Mouse (Mus musculus): Measurements from ENCODE around the gene 2200002D01Rik. TPM values are rescaled to one million over a fixed set of nuclear protein-coding genes. Genes with fewer than 3 reads are reported as not detected.
A peak's percentile ranks its signal among the peaks of the same experiment; 100 is the strongest.

The 2200002D01Rik gene
- polyA plus RNA-seq, 1 experiment from 2014 or later, result 4.1 TPM

GRCm38 (mm10) chr7:29266931-29267330 lies 18.7 kb upstream of the 2200002D01Rik start:
- DNase-seq (ENCODE audit: extremely low spot score, low spot score), result no peak
- 64% methylated on average over 4 of the region's 4 CpGs for WGBS
- Histone ChIP-seq H3K27me3 (ENCODE audit: poor library complexity, severe bottlenecking) (no peaks in the 10 kb centered on the region), H3K36me3 (replicated peaks) (no peaks in the 10 kb centered on the region), H3K27ac (no peak overlapping the region), H3K4me3 (no peak overlapping the region), H3K9me3 (no peaks in the 10 kb centered on the region), H3K4me1 (peaks cover 11% of the 10 kb centered on the region)

DNA sequence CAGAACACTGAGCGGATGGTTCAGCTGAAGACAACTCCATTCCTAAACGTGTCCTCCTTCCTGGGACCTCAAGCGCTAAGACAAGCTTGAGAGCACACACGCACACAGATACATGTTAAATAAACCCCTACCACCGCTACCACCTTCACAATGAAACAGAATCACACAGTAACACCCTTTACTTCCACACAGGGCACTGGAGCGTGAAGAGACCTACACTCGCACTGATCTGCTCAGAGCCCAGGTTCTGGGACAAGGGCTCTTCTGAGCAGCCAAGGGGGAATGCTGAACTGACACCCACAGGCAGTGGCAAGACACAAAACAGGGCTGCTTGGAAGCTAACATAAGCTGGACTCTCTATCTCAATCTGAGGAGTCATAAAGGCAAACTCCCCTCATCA lies 17.4 kb upstream of the 2200002D01Rik start:
- no peak overlapping the region for H3K4me3 ChIP-seq
- no peaks in the 10 kb centered on the region for H3K36me3 ChIP-seq (replicated peaks)
- H3K27me3 ChIP-seq (ENCODE audit: poor library complexity, severe bottlenecking), result no peaks in the 10 kb centered on the region
- H3K9me3 ChIP-seq, result no peaks in the 10 kb centered on the region
- H3K27ac ChIP-seq, result no peak overlapping the region
- no peak for DNase-seq (ENCODE audit: extremely low spot score, low spot score)
- peaks cover 11% of the 10 kb centered on the region for H3K4me1 ChIP-seq
- 85% methylated on average over 7 of the region's 7 CpGs for WGBS

GRCm38 (mm10) chr7:29263831-29264230 lies 15.6 kb upstream of the 2200002D01Rik start:
- no peak overlapping the region for H3K27ac ChIP-seq
- H3K36me3 ChIP-seq (replicated peaks), result 0 out of 2 replicates have a peak, but pooled peaks cover under 1% of the 10 kb centered on the region
- H3K4me1 ChIP-seq, result peaks cover 28% of the 10 kb centered on the region
- 89% methylated on average over 3 of the region's 3 CpGs for WGBS
- no peaks in the 10 kb centered on the region for H3K9me3 ChIP-seq
- H3K27me3 ChIP-seq (ENCODE audit: poor library complexity, severe bottlenecking), result no peaks in the 10 kb centered on the region
- no peak overlapping the region for H3K4me3 ChIP-seq
- DNase-seq (ENCODE audit: extremely low spot score, low spot score), result no peak

GRCm38 (mm10) chr7:29262151-29262550 lies 13.9 kb upstream of the 2200002D01Rik start:
- peaks cover 38% of the 10 kb centered on the region for H3K4me1 ChIP-seq

GRCm38 (mm10) chr7:29259781-29260730 lies 11.8 kb upstream of the 2200002D01Rik start:
- peak overlapping the region; percentile 70 for H3K27ac ChIP-seq
- no peak overlapping the region for H3K4me3 ChIP-seq
- no peaks in the 10 kb centered on the region for H3K27me3 ChIP-seq (ENCODE audit: poor library complexity, severe bottlenecking)
- WGBS, result 82% methylated on average over 10 of the region's 10 CpGs
- H3K4me1 ChIP-seq, result peaks cover 27% of the 10 kb centered on the region
- H3K36me3 ChIP-seq (replicated peaks), result 0 out of 2 replicates have a peak, but pooled peaks cover 4% of the 10 kb centered on the region
- no peak for DNase-seq (ENCODE audit: extremely low spot score, low spot score)
- H3K9me3 ChIP-seq, result no peaks in the 10 kb centered on the region

More at GRCm38 (mm10) chr7:29262151-29262550, 13.9 kb upstream of the 2200002D01Rik start:
- no peaks in the 10 kb centered on the region for H3K27me3 ChIP-seq (ENCODE audit: poor library complexity, severe bottlenecking)
- H3K27ac ChIP-seq, result no peak overlapping the region
- H3K4me3 ChIP-seq, result no peak overlapping the region
- DNase-seq (ENCODE audit: extremely low spot score, low spot score), result no peak
- H3K9me3 ChIP-seq, result no peaks in the 10 kb centered on the region
- 88% methylated on average over 6 of the region's 6 CpGs for WGBS
- H3K36me3 ChIP-seq (replicated peaks), result 0 out of 2 replicates have a peak, but pooled peaks cover 4% of the 10 kb centered on the region

- Histone ChIP-seq H3K9me3 (no peaks in the 10 kb centered on the region), H3K4me3 (no peak overlapping the region), H3K27ac (no peak overlapping the region), H3K27me3 (ENCODE audit: poor library complexity, severe bottlenecking) (no peaks in the 10 kb centered on the region), H3K4me1 (peaks cover 37% of the 10 kb centered on the region), H3K36me3 (replicated peaks) (0 out of 2 replicates have a peak, but pooled peaks cover 4% of the 10 kb centered on the region)
- WGBS, result 100% methylated on average over 1 of the region's 1 CpGs
- DNase-seq (ENCODE audit: extremely low spot score, low spot score), result no peak
These were observed 9.1 kb upstream of the 2200002D01Rik start for GRCm38 (mm10) chr7:29257368-29257767.

DNA sequence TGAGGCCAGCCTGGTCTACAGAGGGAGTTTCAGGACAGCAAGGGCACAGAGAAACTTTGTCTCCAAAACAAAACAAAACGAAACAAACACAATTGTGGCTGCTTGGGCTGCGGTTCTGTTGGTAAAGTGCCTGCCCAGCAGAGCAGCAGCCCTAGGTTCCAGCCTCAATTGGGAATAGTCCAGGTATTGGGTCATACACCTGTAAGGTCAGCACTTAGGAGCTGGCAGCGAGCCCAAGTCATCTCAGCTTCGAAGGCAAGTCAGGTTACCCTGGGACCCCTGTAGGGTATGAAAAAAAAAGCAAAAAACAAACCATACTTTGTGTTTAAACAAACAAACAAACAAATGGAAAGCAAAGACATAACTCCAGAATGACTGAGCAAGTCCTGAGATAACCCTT lies 7.6 kb upstream of the 2200002D01Rik start:
- Histone ChIP-seq H3K4me1 (peaks cover 37% of the 10 kb centered on the region), H3K36me3 (replicated peaks) (0 out of 2 replicates have a peak, but pooled peaks cover 4% of the 10 kb centered on the region), H3K4me3 (no peak overlapping the region), H3K27me3 (ENCODE audit: poor library complexity, severe bottlenecking) (no peaks in the 10 kb centered on the region), H3K27ac (no peak overlapping the region), H3K9me3 (no peaks in the 10 kb centered on the region)
- DNase-seq (ENCODE audit: extremely low spot score, low spot score), result no peak
- WGBS, result 93% methylated on average over 4 of the region's 4 CpGs

GRCm38 (mm10) chr7:29253842-29254241 lies 5.6 kb upstream of the 2200002D01Rik start:
- WGBS, result 60% methylated on average over 5 of the region's 5 CpGs
- H3K9me3 ChIP-seq, result no peaks in the 10 kb centered on the region
- H3K36me3 ChIP-seq (replicated peaks), result 0 out of 2 replicates have a peak, but pooled peaks cover 4% of the 10 kb centered on the region
- no peak overlapping the region for H3K4me3 ChIP-seq
- no peak for DNase-seq (ENCODE audit: extremely low spot score, low spot score)
- peaks cover 9% of the 10 kb centered on the region for H3K27me3 ChIP-seq (ENCODE audit: poor library complexity, severe bottlenecking)
- H3K4me1 ChIP-seq, result peaks cover 23% of the 10 kb centered on the region
- 0 out of 2 replicates have a peak overlapping the region, but pooled peaks have one; percentile 1 for H3K27ac ChIP-seq

- Histone ChIP-seq H3K4me3 (no peak overlapping the region), H3K4me1 (peaks cover 33% of the 10 kb centered on the region), H3K27me3 (ENCODE audit: poor library complexity, severe bottlenecking) (peaks cover 32% of the 10 kb centered on the region), H3K36me3 (replicated peaks) (peaks cover 12% of the 10 kb centered on the region), H3K27ac (no peak overlapping the region), H3K9me3 (no peaks in the 10 kb centered on the region)
- no peak for DNase-seq (ENCODE audit: extremely low spot score, low spot score)
- 94% methylated on average over 3 of the region's 3 CpGs for WGBS
These were observed 2.9 kb upstream of the 2200002D01Rik start for GRCm38 (mm10) chr7:29251166-29251565.

DNA sequence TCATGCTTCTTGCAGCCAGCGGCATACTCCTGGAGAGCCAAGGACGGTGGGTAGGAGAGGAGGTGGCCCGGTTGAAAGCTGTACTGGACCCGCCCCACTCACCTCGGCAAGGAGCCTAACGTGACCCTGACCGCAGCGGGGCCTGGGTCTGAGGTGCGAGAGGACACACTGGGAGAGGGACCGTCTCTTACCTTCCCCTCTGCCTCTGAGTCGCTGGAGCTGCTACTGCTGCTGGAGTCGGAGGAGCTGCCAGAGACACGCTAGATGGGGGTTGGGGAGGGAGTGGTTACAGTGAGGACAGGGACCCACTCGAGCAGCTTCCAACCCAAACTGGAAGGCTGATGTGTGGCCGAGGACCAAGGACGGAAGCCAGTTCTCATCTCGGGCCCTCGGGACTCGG lies 560 bp downstream of the 2200002D01Rik start:
- Histone ChIP-seq H3K4me3 (peak overlapping the region; percentile 47), H3K4me1 (peaks cover 23% of the 10 kb centered on the region), H3K27me3 (ENCODE audit: poor library complexity, severe bottlenecking) (peaks cover 32% of the 10 kb centered on the region), H3K9me3 (no peaks in the 10 kb centered on the region), H3K27ac (peak overlapping the region; percentile 60), H3K36me3 (replicated peaks) (peaks cover 39% of the 10 kb centered on the region)
- no peak for DNase-seq (ENCODE audit: extremely low spot score, low spot score)
- 7% methylated on average over 19 of the region's 19 CpGs for WGBS

DNA sequence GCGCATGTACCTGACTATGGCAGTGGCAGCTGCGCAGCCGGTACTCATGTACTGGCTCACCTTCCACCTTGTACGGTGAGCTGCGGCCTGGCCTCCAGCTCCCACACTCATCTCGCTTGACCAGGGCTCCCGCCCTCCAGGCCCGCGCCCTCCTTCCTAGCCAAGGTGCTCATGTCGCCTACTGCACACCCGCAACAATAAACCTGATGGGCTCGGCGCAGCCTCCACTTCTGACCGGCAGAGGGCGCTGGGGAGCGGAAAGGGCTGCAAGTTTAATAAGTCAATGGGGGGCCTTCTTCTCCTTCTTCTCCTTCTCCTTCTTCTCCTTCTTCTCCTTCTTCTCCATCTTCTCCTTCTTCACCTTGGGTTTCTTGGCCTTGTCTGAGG lies 959 bp downstream of the 2200002D01Rik start:
- peaks cover 32% of the 10 kb centered on the region for H3K27me3 ChIP-seq (ENCODE audit: poor library complexity, severe bottlenecking)
- H3K9me3 ChIP-seq, result no peaks in the 10 kb centered on the region
- DNase-seq (ENCODE audit: extremely low spot score, low spot score), result peak; percentile 82
- peaks cover 39% of the 10 kb centered on the region for H3K36me3 ChIP-seq (replicated peaks)
- H3K4me1 ChIP-seq, result peaks cover 23% of the 10 kb centered on the region
- WGBS, result 22% methylated on average over 16 of the region's 16 CpGs
- peak overlapping the region; percentile 47 for H3K4me3 ChIP-seq
- no peak overlapping the region for H3K27ac ChIP-seq

DNA sequence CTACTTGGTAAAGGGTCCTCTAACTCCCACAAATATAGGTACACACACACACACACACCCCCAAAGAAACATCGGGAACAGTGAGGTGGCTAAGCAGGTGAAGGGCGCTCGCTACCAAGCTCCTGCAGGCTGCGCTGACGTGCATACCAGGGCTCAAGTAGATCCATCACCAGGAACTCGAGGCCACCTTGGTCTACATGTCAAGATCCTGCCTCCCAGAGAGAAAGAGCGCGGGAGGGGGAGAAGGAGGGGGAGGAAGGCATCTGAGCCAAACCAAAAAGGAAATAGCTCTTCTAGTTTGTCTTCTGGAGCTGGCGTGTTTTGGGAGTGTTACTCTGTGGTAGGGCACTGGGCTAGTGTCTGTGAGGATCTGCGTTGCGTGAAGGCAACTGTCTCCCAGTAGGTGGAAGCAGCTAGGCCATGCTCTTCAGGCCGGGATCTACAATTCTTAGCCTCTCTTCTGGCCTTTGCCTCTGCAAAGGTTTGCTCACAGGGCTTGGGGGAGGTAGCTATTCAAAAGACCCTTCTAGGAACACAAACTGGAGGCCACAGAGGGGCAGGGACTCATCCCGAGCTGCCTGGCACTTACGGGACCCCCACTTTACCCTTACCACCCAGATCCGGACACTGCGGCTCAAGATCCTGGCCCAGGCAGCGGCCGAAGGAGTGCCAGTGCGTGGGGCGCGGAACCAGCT lies 1.5 kb downstream of the 2200002D01Rik start:
- DNase-seq (ENCODE audit: extremely low spot score, low spot score), result no peak
- H3K9me3 ChIP-seq, result no peaks in the 10 kb centered on the region
- H3K27ac ChIP-seq, result no peak overlapping the region
- WGBS, result 88% methylated on average over 21 of the region's 21 CpGs
- H3K4me3 ChIP-seq, result peak overlapping the region; percentile 47
- peaks cover 41% of the 10 kb centered on the region for H3K36me3 ChIP-seq (replicated peaks)
- H3K4me1 ChIP-seq, result peaks cover 23% of the 10 kb centered on the region
- peaks cover 32% of the 10 kb centered on the region for H3K27me3 ChIP-seq (ENCODE audit: poor library complexity, severe bottlenecking)

Measured in forebrain, embryonic 10.5 days (tissue).